Mouse (Mus musculus) regulatory T cell (primary cell): ENCODE measurements around the gene Dgkg.

ENCODE experiments used
- in situ Hi-C: fragments of 300-600 bp; cut with MboI, MseI; formaldehyde crosslinking; loops from one replicate; pipeline ENCODE4 v1.15.1; 2025; ENCODE audit warnings: high pct_unique_total_duplicates

Gene Dgkg

DNA sequence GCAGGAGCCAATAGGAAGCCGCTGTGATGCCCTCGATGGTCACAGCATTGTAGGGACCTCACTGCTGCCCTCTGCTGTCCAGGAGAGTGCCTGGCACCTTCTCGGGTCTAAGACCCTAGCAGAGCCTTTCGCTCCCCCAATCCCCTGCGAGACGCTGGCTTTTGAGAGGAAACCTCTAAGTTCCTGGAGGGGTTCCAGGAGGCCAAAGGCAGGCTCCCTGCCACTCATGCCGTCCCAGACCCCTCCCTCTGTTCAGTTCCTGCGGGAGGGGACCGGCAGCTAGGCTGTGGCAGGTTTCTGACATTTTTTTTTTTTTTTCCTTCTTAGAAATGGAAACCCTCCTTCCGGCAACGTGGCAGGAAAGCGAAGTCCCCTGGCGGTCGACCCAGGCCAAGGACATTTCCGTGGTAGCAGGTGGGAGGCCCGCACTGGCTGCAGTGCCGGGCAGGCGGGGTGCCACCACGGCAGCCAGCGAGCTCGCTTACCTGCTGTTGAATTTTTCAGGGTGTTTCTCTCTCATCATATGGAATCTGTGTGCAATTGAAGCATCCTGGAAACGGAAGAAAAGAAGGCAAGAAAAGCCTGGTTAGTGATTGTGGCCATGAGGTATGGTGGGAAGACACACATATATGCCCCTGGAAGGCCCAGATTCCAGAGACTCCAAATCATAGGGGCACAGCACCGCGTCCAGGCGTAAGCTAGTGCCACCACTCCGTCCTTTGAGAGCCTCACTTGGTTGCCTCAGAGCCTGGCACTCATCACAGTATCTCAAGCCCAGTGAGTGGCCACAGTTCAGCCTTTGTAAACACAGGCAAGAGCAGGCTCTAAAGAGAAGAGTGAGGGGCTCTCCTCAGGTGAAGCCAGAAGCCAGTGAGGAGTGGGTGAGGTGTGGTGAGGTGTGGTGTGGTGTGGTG, 108.6 kb downstream of the Dgkg start:
- in situ Hi-C loops, result loop anchor here (5.0 kb wide), 1 partner anchor 171 kb away; no protein-coding TSS in a partner anchor

DNA sequence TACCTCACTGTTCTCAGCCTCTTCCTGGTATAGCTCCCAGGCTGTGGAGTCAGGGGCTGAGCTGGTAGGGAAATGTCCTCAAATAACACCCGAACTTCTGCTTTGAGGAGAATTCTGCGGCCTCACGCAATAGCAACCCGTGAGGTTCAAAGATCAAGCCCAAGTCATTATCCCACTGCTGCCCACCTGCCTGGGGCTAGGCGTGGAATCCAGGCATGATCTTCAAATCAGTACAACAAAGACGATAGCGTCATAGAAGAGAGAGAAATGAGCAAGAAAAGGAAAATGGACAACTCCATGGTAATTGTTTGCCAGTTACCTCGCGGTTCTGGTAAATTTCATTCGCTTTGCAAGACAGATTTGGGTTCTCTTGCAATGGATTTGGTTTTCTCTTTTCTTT, 109.3 kb downstream of the Dgkg start:
- in situ Hi-C loops, result loop anchor here (5.0 kb wide), 1 partner anchor 170 kb away; no protein-coding TSS in a partner anchor

DNA sequence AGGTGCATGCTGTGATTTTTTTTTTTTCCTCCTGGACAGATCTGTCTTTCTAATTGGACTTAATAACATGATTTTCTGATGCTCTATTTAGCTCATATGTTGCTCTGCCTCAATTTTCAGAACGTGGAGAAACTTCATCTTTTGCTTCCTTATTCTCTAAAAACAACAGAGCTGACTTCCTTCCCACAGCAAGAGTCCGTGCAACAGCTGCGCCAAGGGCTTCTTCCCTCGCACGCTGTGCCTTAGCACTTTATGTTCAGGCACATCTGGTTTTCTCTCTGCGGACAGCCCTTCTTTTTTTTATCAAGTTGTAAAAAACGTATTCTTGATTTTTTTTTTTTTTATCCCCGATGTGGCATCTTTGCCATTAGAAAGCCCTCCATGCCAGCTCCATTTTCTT, 111.2 kb downstream of the Dgkg start:
- in situ Hi-C loops, result loop anchor here (5.0 kb wide), 1 partner anchor 168 kb away; no protein-coding TSS in a partner anchor

DNA sequence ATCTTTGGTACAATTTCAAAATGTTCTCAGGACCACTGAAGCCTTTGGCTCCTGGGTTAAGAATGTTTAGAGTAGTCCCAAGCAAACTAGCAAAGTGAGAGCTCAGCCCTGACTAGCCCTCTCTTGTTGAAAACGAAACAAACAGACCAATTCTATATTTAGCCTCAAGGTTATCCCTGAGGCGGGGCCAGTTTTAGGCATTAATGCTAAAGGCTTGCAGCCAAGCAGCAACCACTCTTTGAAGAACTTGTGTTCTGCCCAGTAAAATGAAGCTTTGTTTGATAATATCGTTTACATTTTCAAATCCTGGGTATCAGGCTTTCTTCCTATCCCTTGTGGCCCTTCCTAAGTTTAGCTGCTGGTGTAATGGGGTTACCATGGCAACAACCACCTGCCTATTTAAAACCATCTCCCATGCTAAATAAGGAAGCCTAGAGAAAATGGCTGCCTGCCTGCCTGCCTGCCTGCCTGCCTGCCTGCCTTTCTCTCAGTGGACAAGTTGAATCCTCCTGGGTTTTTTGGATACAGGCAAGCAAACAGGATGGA, 111.9 kb downstream of the Dgkg start:
- in situ Hi-C loops, result loop anchor here (5.0 kb wide), 1 partner anchor 168 kb away; no protein-coding TSS in a partner anchor

DNA sequence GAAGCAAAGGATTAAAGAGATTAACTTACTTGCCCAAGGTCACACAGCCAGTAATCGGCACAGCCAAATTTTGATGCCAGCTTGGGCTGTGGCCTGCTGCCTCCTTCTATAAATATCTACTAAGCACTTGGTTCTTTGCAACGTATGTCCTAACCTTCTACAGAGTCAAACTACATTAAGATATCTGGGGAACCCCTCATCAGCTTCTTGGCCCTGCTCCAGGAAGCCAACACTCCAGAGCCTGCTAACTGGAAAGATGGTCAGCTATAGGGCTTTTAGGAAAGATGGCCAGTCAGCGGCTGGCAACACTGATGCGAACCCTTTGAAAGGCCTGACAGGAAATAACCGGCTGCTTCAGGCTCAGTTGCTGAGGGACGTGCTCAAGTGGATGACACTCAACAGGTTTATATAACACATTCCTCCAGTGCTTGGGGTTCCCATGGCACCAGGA, 114.3 kb downstream of the Dgkg start:
- in situ Hi-C loops, result loop anchor here (5.0 kb wide), 1 partner anchor 100 kb away; no protein-coding TSS in a partner anchor

DNA sequence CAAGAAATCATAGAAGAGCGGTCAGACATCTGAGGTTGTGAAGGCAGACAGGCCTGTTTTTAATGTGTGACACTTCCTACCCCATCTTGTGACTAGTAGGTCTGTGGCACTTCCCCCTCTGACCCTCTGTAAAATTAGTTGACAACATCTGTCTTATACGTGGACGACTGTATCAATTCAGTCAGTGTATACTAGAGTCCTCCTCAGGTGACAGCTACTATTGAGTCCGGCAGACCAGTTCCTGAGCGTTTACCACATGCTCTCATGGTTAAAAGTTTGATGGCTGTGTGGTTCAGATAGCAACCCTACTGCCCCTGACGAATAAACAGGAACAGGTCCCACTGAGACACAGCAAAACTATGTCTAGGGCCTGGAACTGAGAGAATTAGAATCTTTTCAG, 117.7 kb downstream of the Dgkg start:
- in situ Hi-C loops, result no loop called here

DNA sequence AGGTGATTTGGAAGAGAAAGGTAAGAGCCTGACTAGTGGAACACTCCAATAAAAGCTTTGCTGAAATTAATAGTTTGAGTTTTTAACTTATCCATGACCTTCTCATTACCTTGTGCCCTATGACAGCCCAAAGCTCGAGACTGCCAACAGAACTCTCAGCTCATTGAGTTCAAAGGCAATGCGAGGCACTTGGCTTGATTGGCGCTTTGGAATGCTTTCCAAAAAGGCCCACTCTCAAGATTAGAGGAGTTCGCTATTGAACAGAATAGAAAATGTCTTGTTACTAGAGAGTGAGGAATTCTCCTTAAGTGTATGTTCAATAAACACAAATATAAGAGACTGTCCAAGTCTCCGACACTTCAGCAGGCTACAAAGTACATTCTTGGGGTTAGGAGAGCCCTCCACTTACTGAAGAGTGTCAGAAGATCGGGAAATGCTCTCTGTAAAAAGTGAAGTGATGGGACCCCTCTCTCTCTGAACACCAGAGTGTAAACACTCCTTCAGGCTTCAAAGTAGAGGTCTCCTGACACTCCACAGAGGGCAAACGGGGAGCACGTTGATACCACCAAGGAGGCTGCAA, 120.3 kb downstream of the Dgkg start:
- in situ Hi-C loops, result no loop called here

DNA sequence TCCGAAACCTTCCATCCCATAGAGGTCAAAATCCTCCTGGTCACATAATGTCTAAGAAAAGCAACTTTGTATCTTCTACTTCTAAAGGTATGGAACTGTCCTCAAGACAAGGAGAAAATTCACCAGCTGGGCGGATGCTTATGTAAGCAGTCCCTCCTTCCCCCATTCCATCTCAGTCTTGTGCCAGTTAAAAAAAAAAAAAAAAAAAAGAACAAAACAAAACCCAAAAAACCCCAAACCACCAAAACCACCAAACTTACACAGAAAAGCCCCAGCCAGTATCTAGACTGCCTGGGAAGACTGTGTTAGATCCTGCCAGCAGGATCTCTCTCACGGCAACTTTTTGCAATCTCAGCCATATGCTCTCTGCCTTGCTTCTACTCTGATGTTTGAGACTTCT, 123.9 kb downstream of the Dgkg start:
- in situ Hi-C loops, result no loop called here

DNA sequence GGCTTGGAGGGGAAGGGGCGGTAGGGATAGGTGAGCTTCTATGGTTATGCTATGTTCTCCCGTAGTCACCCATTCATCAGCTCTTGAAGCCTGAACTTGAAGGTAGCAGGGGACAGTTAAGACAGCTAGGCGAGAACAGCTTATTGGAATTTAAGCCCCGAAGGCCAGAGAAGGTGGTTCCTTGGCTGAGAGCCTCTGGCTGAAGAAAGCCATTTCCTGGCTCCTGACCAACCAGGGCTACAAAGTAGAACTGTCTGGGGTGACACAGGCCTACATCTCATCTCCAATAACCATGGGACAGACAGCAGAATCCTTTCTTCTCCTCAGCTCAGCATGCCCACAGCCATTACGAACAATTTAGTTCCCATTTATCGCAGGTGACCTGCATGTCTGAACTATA, 125.2 kb downstream of the Dgkg start:
- in situ Hi-C loops, result no loop called here

DNA sequence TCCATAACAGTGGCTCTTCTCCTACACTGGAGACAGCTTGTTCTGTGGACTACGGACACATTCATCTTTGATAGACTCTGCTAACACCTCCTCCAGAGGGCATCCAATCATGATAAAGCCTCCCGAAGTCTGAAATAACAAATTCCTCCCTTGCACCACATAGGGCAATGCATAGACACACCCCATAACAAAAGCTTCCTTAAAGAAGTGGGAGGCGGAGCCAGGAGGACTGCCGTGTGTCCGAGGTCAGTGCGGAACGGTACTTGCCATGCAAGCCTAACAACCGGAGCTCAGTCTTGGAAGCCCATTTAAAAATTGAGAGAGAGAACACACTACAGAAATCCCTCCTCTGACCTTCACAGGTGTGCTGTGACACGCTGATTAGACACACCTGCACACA, 126.0 kb downstream of the Dgkg start:
- in situ Hi-C loops, result no loop called here

DNA sequence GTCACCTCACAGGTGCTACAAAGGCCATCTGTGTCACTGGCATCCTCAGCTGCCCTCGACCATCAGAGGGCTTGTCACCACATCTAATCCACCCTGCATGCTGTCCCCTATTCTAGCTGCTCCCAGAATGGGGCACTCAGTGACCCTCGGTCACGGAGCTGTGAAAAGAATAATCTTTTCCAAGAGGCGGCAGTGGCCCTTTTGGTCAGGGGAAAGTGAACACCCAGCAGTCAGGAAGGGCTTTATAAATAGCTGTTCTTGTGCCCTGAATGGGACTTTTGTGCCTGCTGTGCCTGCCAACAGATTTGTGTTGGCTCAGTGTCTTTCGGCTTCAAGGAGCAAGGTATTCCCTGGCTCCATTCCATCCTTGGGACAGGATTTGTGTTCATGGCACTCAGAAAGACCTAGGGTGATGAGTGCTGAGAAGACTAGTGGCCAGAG, 129.5 kb downstream of the Dgkg start:
- in situ Hi-C loops, result no loop called here

DNA sequence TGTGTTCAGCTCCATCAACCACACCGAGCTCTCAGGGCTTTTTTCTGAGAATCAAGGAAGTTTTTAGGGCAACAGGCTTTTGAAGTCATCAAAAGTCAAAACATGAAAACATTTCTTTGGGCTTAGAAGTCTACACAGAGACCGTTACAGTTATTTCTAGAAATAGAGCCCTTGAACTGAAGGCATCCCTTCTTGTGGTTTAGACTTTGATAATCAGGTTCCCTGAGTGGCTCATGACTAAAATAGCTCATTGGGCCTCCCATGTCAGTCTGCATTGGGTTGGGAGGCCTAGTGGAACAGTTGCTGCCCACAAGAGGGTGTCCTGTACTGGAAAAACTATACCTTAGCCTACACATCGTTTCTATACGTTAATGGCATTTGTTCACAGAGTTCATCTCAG, 130.6 kb downstream of the Dgkg start:
- in situ Hi-C loops, result no loop called here

DNA sequence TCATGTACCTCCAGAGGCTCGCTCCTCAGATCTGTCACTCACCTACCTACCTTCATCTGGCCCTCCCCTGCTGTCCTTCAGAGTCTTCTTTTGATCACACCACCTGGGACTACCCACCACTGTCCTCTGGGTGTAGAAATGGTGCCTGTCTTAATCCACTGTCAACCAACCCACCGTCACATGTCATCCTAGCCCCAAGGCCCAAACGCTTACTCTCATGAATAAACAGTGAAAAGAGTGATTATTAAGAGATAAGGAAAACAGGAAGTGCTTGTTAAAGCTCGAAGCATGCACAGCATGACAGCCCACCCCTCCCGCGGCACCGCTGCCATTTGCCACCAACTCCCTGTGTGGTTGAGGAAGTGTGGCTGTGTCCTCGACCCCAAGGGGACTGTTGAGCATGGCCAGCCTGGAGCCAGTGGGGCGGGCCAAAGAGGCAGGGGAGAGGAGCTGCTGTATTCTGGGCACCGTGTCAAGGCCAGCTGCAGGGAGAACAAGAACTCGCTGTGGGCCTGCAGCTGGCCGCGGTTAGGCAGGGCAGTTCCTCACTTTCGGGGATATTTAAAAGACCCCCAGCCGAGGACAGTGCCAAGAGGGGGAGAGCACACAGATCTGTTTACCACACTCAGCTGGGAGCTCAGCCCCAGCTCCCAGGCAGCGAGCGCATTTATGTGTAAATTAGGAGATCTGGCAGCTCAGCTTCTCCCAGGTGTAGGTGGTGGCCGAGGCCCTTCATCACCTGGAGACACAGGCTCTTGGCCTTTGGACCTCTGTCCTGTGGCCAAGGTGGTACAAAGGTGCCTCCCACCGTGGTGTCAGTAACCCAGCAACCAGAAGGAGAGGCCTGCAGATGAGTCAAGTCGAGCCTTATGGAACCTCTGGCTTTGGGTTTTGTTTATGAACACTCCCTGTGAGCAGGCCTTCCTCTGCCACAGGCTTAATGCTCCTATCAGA, 139.3 kb downstream of the Dgkg start:
- in situ Hi-C loops, result no loop called here

DNA sequence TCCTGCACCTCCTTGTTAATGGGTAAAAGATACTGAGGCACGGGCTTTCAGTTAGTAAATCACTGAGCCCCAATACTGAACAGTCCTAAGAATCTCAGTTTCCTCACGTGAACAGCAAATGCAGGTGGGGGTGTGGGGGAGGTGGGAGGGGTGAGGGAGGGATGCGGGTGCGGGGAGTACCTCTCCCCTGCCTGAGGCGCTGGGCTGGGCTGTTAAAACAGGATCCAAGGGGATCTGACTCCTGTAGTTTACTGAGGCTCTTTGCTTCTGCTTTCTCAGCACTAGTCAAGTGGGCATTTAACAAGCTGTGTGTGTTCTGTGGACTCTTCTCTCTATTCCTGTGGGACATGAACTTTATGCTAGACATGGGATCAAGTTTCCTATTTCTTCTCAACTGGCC, 141.5 kb downstream of the Dgkg start:
- in situ Hi-C loops, result no loop called here

DNA sequence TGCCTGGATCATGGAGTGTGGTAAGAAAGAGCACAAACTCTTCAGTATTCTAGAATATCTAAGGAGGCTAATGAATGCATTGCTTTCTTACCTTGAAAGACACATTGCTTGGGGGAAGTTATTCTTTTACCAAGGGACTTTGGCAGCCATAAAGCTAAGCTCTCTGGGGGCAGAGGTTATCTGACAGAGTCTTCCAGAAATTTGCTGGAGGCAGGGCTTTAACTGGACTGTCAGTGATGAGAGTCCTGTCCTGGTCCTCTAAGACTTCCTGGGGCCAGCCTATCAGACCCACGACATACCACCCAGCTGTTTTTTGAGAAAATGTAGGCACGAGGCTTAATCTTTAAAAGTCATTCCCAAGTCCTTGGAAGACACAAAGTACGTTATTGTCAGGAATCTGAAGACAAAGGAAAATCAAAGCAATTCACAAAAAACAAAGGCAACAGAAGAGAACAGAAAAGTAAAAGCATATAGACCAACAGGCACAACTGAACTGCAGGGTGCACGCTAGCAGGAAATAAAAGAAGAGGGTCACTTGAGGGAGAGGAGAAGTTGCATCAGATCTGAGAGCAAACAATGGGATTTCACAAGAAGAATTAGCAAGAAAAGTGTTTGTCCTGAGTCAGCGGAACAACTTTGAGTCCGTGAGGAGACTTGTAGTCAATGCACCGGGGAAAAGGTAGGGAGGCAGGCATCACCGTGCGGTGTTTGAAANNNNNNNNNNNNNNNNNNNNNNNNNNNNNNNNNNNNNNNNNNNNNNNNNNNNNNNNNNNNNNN, 146.0 kb downstream of the Dgkg start:
- in situ Hi-C loops, result no loop called here

DNA sequence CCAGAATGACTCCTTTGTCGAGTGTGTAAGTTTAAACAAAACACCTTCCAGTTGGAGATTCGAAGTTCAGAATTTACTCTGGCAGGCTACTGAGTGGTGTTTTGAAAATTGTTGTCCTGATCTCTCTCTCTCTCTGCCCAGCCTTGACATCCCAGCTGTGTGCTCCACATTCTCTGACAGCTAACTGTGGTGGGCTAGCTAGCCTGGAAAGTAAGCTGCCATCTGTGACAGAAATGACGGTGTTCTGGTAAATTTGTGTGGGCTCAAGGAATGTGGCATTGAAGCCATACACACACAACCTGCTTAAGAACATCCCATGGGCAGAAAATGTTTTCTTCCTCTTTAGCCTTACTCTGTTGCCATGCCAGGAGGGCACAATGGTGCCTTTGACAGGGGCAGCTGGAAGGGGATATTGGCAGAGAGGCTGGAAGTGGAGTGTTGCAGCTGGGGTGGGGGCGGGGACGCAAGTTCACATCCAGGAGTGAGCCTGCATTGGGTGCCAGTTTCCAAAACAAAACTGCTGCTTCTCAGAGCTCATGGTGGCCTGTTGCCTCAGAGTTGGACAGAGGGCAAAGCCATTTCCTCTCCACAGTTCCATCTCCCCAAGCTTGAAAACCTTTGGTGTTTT, 148.0 kb downstream of the Dgkg start:
- in situ Hi-C loops, result no loop called here

DNA sequence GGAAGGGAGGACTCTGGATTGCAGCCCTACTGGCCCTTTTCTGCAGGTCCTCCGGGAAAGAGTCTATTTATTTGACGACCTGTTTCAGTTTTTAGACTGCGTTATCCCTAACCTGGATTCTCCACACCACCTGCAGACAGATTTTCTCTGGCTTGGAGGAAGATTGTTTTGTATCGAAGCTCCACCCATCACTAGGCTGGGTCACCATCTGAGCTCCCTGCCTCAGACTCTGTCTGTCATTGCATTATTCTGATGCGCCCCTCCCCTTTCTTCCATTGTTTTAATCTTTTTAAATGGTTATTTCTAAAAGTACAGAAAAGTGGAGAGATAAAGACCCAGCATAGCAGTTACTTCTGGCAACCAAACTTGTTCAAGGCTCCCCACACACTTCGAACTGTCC, 151.4 kb downstream of the Dgkg start:
- in situ Hi-C loops, result no loop called here

DNA sequence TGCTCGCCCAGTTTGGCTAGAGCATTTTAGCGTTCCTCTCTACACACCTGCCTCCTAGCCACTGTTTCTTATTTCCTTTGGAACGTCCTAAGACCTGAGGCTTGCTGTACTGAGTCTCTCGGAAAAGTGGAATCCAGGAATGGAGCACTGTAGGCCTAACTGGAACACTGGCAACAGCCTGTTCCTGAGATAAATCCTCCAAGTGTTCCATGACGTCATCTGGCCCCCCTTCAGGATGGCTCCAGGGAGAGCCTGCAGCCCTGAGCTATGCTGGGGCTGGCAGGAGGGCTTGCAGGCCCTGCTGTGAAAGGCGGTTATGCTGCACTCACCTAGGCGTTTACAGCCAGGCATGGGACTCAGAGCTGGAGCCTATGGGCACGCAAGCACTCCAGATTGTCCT, 152.2 kb downstream of the Dgkg start:
- in situ Hi-C loops, result no loop called here

DNA sequence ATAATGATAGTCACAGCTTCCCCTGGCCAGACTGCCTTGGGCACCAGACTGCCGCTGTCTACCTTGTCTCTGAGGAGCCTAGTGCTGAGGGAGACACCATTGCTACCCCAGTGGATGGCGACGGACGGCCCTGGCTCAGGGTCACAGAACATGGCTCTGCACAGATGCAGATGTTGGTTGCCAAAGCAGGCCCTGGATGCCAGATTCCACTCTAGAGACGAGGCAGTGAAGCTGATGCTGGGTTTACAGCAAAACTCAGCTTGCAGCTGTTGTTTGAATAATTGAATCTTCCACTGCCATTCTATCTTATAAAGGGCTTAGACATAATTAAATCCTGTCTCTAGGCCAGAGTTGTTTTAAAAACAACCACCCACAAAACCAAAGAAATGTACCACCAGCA, 153.0 kb downstream of the Dgkg start:
- in situ Hi-C loops, result no loop called here

DNA sequence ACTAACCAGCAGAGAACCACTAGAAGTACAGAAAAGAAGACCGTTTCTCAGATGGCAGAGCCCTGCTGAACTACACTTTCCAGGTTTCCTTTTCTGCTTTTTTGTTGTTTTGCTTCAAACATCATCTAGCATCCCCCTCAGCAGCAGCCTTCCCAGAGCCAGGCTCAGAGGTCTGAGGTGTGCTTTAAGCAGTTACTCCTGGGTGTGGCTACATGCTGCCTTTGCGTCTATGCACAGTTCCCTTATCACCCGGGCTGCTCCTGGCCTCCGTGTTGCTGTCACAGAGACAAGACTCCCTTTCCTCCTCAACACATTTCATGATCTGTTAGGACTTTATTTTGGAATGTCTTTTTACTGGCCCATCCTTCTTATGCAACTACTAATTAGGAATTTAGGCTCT, 153.6 kb downstream of the Dgkg start:
- in situ Hi-C loops, result no loop called here
